Mouse (Mus musculus) induced T-regulatory cell, adult 2 months (primary cell): Measurements from ENCODE around the gene Ralgds.

Source experiments
- DNase-seq: peaks from one replicate; pipeline ENCODE4 v3.0.0-alpha.2; 2012; ENCODE audit warnings: low read depth

The Ralgds gene

GRCm38 (mm10) chr2:28563303-28563702, 50.4 kb downstream of the Ralgds start, which contains the start of gene Cel:
TSS of gene Cel (minus strand) at chr2:28563403.
- no peak for DNase-seq

GRCm38 (mm10) chr2:28563830-28564229, 50.9 kb downstream of the Ralgds start:
- DNase-seq = no peak

- DNase-seq = no peak
Observed at GRCm38 (mm10) chr2:28564380-28564779, 51.5 kb downstream of the Ralgds start.

GRCm38 (mm10) chr2:28566545-28566944, 53.6 kb downstream of the Ralgds start:
- DNase-seq = no peak

- DNase-seq = no peak
Observed at GRCm38 (mm10) chr2:28569903-28570302, 57.0 kb downstream of the Ralgds start.

DNA sequence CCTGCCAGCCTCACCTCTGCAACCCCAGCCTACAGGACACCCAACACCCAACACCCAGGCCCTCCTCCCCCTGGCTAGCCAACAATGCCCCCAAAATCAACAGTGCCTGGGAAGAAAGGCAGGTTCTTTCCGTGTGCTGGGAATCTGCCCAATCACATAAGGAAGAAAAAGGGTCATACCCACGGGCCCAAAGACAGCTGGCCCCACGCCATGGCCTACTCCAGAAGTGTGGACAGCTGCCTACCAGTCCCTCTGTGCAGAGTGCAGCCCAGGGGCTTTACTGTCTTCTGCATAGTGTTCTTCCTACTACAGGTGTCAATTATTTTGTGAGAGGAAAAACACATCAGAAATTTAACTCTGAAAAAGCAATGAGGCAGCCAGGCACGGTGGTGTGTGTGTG, 62.4 kb downstream of the Ralgds start:
- DNase-seq = no peak

GRCm38 (mm10) chr2:28576815-28577214, 63.9 kb downstream of the Ralgds start:
- DNase-seq = no peak

DNA sequence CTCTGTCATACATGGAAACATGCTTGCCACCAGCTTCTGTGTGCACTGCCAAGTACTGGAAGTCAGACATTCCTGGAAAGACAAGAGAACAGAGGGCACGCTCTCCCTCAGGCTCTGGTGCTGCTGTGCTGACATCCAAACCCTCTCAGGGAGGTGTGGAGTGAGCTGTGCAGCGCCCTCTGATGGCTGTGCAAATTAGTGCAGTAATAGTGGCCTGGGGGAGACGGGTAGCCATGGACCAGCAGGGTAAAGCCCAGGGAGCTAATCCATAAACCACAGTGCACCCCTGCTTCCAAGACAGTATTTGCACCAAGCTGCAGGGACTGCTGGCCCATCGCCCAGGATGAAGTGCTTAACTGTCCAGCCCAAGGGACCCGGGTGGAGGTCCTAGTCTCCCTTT, 65.1 kb downstream of the Ralgds start:
- DNase-seq = peak; percentile 66

- peak; percentile 95 for DNase-seq
Observed at GRCm38 (mm10) chr2:28582647-28583353, 69.9 kb downstream of the Ralgds start.

DNA sequence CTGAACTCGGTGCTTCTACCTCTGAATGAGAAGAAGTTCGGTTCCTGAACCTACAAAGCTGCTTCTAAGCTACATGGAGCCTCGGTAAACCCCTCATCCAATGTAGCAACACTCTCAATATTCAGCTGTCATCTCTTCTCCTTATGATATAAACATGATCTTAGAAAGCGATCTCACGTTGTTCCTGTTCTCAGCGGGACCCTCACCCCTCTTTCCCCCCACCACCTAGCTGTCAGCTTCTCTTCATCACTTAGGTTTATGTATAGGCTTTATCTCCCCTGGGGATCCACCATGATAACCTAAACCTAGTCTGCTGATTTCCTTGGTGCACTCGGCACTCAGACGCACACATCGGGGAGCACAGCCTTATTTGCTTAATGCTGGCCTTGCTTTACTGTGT, 70.7 kb downstream of the Ralgds start, which contains the start of gene Gtf3c5:
Gene Gtf3c5 (minus strand): TSS at position 101 of the 400 bp plus-strand sequence.
- no peak for DNase-seq

DNA sequence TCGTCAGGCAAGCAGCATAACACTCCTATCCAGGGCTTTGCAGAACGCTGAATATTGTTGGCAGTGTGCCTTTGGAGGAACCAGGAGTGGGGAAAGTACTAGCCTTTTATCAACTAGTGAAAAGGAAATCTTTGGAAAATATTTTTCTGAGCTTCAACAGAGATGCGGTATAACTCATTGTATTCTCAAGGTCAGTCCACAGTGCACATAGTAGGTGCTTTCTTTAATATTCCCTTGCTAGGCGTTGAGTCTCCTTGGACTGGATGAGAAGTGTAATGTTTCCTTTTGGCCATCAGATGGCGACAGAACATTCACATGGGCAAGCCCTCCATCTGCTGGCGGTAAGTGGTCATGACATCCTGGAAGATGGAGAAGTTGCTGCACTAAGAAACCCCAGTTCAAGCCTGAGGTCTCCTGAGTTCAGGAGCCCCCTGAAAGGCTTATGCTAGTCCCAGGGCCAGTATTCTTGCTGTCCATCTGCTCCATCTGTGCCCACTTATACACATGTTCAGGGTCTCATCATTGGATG, 72.2 kb downstream of the Ralgds start:
- peak; percentile 95 for DNase-seq

DNA sequence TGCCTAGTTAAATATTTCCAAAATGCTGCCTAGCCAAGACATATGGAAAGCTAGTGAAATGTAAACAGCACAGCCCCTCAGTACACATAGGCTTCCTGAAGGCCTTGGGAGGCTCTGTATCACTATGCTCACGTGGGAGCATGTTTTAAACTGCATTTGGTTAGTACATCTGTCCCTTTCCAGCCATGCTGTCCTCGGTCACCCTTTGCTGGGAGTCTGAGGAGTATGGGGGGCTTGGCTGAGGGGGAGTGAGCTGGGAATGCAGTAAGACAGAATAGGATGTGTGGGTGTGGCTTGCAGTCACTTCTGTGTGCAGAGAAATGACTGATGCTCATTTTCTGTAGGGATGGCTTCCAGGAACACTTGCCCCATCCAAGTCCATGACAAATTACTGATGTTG, 72.8 kb downstream of the Ralgds start:
- DNase-seq = no peak

- no peak for DNase-seq
Observed at GRCm38 (mm10) chr2:28588574-28588973, 75.6 kb downstream of the Ralgds start.

GRCm38 (mm10) chr2:28591479-28591878, 78.6 kb downstream of the Ralgds start:
- no peak for DNase-seq

- peak; percentile 72 for DNase-seq
Observed at GRCm38 (mm10) chr2:28592809-28593208, 79.9 kb downstream of the Ralgds start.

DNA sequence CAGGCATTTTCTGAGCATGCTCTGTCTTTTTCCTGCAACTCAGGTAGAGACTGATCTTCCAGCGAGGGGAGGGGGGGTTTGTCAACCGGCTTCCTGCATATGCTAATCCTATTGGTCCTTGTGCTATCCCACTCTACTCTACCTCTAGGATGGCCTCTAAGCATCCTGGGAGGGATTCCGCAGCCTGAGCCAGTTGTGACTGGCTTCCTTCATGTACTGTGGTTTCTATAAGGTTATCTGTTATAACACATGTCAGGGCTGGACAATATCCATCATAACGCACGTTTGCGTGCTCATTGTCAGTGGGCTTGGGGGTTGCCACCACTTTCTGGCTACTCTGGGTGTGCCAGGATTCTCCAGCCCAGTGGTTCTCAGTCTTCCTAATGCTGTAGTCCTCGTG, 83.1 kb downstream of the Ralgds start:
- DNase-seq = no peak

DNA sequence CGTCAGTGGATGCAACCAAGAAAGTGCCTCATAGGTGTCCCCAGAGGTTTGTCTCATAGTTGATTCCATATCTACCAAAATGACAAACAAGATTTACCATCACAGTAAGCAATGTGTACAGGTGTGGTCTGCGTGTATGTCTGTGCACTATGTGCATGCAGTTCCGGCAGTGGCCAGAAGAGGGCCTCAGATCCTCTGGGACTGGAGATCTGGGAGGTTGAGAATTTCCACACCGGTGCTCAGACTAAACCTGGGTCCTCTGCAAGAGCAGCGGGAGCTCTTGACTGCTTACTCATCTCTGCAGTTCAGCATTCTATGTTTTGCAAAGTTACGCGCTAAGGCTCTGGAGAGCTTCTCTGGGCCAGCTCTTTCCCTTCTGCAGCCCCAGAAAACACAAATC, 84.1 kb downstream of the Ralgds start:
- DNase-seq = peak; percentile 26

GRCm38 (mm10) chr2:28597733-28598547, 85.0 kb downstream of the Ralgds start:
- DNase-seq = no peak

GRCm38 (mm10) chr2:28598692-28599568, 86.0 kb downstream of the Ralgds start:
- DNase-seq = no peak

- no peak for DNase-seq
Observed at GRCm38 (mm10) chr2:28599569-28599900, 86.6 kb downstream of the Ralgds start.

- no peak for DNase-seq
Observed at GRCm38 (mm10) chr2:28601720-28602590, 89.0 kb downstream of the Ralgds start.
